Mouse (Mus musculus) megakaryocyte, adult 5-6 weeks (primary cell): ENCODE measurements around the gene Ccdc171. TPM values are rescaled to one million over a fixed set of nuclear protein-coding genes. Genes with fewer than 3 reads are reported as not detected.
A peak's percentile ranks its signal among the peaks of the same experiment; 100 is the strongest.
"Not testable (repeated sequence)": the region's sequence is repeated elsewhere in the genome, so short reads cannot be mapped to it uniquely, and the experiment has no call there.

Source experiments
- ATAC-seq: 2 replicates; pipeline ENCODE4 v1.8.0; 2016; ENCODE audit warnings: mild to moderate bottlenecking, inconsistent platforms; ENCODE audit not compliant: poor library complexity, severe bottlenecking
- total RNA-seq, 2 experiments: library from RNA; stranded (forward) in 1 of 2; stranded (reverse) in 1 of 2; fragments of 153-499, 151-499 nt in 1 of 2; fragments of 221-1000, 200-1000 nt in 1 of 2; gene quantifications; 2 replicates each; pipeline versions ENCODE4 v1.2.3 to v1.2.4; 2015 to 2017

Gene Ccdc171
- total RNA-seq, 2 experiments from 2014 or later: 2.8 to 4.8 TPM

- ATAC-seq: no peak
These were observed 896 bp upstream of the Ccdc171 start for GRCm38 (mm10) chr4:83524456-83524842.

GRCm38 (mm10) chr4:83525690-83526055, 328 bp downstream of the Ccdc171 start:
- peak; percentile 51 for ATAC-seq

- ATAC-seq: no peak
These were observed 1.1 kb downstream of the Ccdc171 start for GRCm38 (mm10) chr4:83526270-83526987.

GRCm38 (mm10) chr4:83526988-83527334, 1.6 kb downstream of the Ccdc171 start:
- no peak for ATAC-seq

- no peak for ATAC-seq
These were observed 2.6 kb downstream of the Ccdc171 start for GRCm38 (mm10) chr4:83527921-83528320.

- not testable (repeated sequence) for ATAC-seq
These were observed 4.7 kb downstream of the Ccdc171 start for GRCm38 (mm10) chr4:83530060-83530459.

- ATAC-seq: no peak
These were observed 8.0 kb downstream of the Ccdc171 start for GRCm38 (mm10) chr4:83533168-83533911.

- ATAC-seq: no peak
These were observed 8.7 kb downstream of the Ccdc171 start for GRCm38 (mm10) chr4:83534024-83534423.

GRCm38 (mm10) chr4:83549501-83549900, 24.2 kb downstream of the Ccdc171 start:
- no peak for ATAC-seq

GRCm38 (mm10) chr4:83567190-83568113, 42.1 kb downstream of the Ccdc171 start:
- peak; percentile 79 for ATAC-seq

GRCm38 (mm10) chr4:83568145-83568544, 42.8 kb downstream of the Ccdc171 start:
- peak; percentile 26; the same call in 1 of the 2 replicates for ATAC-seq

- ATAC-seq: peak; percentile 61
These were observed 45.2 kb downstream of the Ccdc171 start for GRCm38 (mm10) chr4:83570569-83570968.

- no peak for ATAC-seq
These were observed 45.7 kb downstream of the Ccdc171 start for GRCm38 (mm10) chr4:83571033-83571432.

GRCm38 (mm10) chr4:83572521-83572920, 47.2 kb downstream of the Ccdc171 start:
- ATAC-seq: no peak

GRCm38 (mm10) chr4:83576315-83576714, 51.0 kb downstream of the Ccdc171 start:
- peak; percentile 45 for ATAC-seq

- ATAC-seq: no peak
These were observed 54.8 kb downstream of the Ccdc171 start for GRCm38 (mm10) chr4:83580157-83580556.

- no peak for ATAC-seq
These were observed 62.2 kb downstream of the Ccdc171 start for GRCm38 (mm10) chr4:83587563-83587962.

GRCm38 (mm10) chr4:83596486-83596885, 71.1 kb downstream of the Ccdc171 start:
- no peak for ATAC-seq

GRCm38 (mm10) chr4:83611111-83611510, 85.8 kb downstream of the Ccdc171 start:
- ATAC-seq: no peak

GRCm38 (mm10) chr4:83623021-83623711, 97.8 kb downstream of the Ccdc171 start:
- ATAC-seq: not testable (repeated sequence)

- ATAC-seq: no peak
These were observed 98.4 kb downstream of the Ccdc171 start for GRCm38 (mm10) chr4:83623732-83624131.
